Mouse (Mus musculus) hindbrain, embryonic 12.5 days (tissue): ENCODE measurements around the gene Etv6. TPM values are rescaled to one million over a fixed set of nuclear protein-coding genes. Genes with fewer than 3 reads are reported as not detected.

Source experiments
- ATAC-seq: fragments of 200-750 bp; cut with Nextera tagmentation; 2 replicates; pipeline ENCODE4 v1.8.0; 2017; ENCODE audit warnings: moderate TSS enrichment; ENCODE audit not compliant: low FRiP score
- H3K27ac ChIP-seq: fragments of 300-500 bp; sonication (generic); 2 replicates; pipeline ENCODE4 v1.5.1; 2016; ENCODE audit warnings: mild to moderate bottlenecking
- H3K27me3 ChIP-seq: fragments of 300-500 bp; sonication (generic); 2 replicates; pipeline ENCODE4 v1.6.1; 2016; ENCODE audit warnings: mild to moderate bottlenecking
- H3K36me3 ChIP-seq: fragments of 300-500 bp; sonication (generic); 2 replicates; pipeline ENCODE4 v1.6.1; 2016; ENCODE audit warnings: mild to moderate bottlenecking
- H3K4me1 ChIP-seq: fragments of 300-500 bp; sonication (generic); 2 replicates; pipeline ENCODE4 v1.6.1; 2016
- H3K4me2 ChIP-seq: fragments of 300-500 bp; sonication (generic); replicated peaks from 2 replicates; pipeline ENCODE4 v1.6.1; 2016; ENCODE audit warnings: mild to moderate bottlenecking
- H3K4me3 ChIP-seq: fragments of 300-500 bp; sonication (generic); 2 replicates; pipeline ENCODE4 v1.5.1; 2016; ENCODE audit warnings: mild to moderate bottlenecking
- H3K9ac ChIP-seq: fragments of 300-500 bp; sonication (generic); 2 replicates; pipeline ENCODE4 v1.6.1; 2016; ENCODE audit warnings: mild to moderate bottlenecking, moderate library complexity
- H3K9me3 ChIP-seq: fragments of 300-500 bp; sonication (generic); replicated peaks from 2 replicates; pipeline ENCODE4 v1.6.1; 2016; ENCODE audit warnings: mild to moderate bottlenecking
- WGBS: fragments of 180-500 bp; shearing (Covaris S2); methylation state at CpG from one replicate; pipeline ENCODE4 v1.1.7; 2016; 5-methylcytosine and 5-hydroxymethylcytosine counted together
- polyA plus RNA-seq: library from polyadenylated mRNA; unstranded; fragments of >200 nt; fragmentation: Nextera tagmentation; extraction: Ambion mirVana; gene quantifications from 2 replicates; pipeline ENCODE4 v1.2.1, GENCODE M21; 2016

The Etv6 gene
- polyA plus RNA-seq, 1 experiment from 2014 or later = 11.7 TPM

GRCm38 (mm10) chr6:134120712-134121111 is 85.2 kb downstream of the Etv6 start:
- Histone ChIP-seq H3K27ac (no peak overlapping the region), H3K4me1 (peaks cover 11% of the 10 kb centered on the region), H3K9me3 (no peaks in the 10 kb centered on the region), H3K4me3 (no peak overlapping the region), H3K27me3 (no peaks in the 10 kb centered on the region), H3K4me2 (no peak overlapping the region), H3K9ac (no peak overlapping the region), H3K36me3 (no peaks in the 10 kb centered on the region)
- 66% methylated on average over 12 of the region's 12 CpGs for WGBS
- ATAC-seq = no peak

GRCm38 (mm10) chr6:134122945-134123344 is 87.4 kb downstream of the Etv6 start:
- Histone ChIP-seq H3K36me3 (no peaks in the 10 kb centered on the region), H3K9ac (no peak overlapping the region), H3K27me3 (no peaks in the 10 kb centered on the region), H3K4me2 (no peak overlapping the region), H3K27ac (no peak overlapping the region), H3K4me3 (no peak overlapping the region), H3K9me3 (no peaks in the 10 kb centered on the region), H3K4me1 (peaks cover 18% of the 10 kb centered on the region)
- no peak for ATAC-seq
- 85% methylated on average over 5 of the region's 5 CpGs for WGBS

- Histone ChIP-seq H3K4me2 (no peak overlapping the region), H3K9ac (no peak overlapping the region), H3K9me3 (no peaks in the 10 kb centered on the region), H3K36me3 (no peaks in the 10 kb centered on the region), H3K4me1 (peaks cover 21% of the 10 kb centered on the region), H3K27me3 (no peaks in the 10 kb centered on the region), H3K27ac (no peak overlapping the region), H3K4me3 (no peak overlapping the region)
- 89% methylated on average over 7 of the region's 7 CpGs for WGBS
- ATAC-seq = no peak
Observed at GRCm38 (mm10) chr6:134123474-134123873, 88.0 kb downstream of the Etv6 start.

DNA sequence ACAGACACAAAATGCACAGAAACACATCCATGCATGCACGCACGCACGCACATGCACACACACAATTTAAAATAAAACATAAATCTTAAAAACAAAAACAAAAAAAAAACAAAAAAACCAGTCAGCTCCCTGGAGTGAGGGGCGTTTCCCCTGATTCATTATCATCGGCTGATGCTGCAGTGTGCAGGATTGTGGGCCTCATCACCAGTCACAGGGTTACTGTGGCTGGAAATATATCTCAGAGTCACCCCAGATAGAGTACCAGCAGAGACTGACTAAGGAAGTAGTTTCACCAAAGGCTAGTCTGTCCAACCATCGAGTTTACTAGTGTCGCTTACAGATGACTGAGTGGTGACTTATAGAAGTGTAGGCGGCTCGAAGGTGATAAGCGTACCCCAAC is 88.8 kb downstream of the Etv6 start:
- ATAC-seq = no peak

GRCm38 (mm10) chr6:134127996-134128395 is 92.5 kb downstream of the Etv6 start:
- Histone ChIP-seq H3K36me3 (peaks cover 6% of the 10 kb centered on the region; the same call in 1 of the 2 replicates), H3K4me1 (peaks cover 12% of the 10 kb centered on the region; the same call in 1 of the 2 replicates), H3K9ac (no peak overlapping the region), H3K27me3 (no peaks in the 10 kb centered on the region), H3K4me2 (no peak overlapping the region), H3K27ac (0 out of 2 replicates have a peak overlapping the region, but pooled peaks have one; percentile 17), H3K4me3 (no peak overlapping the region), H3K9me3 (no peaks in the 10 kb centered on the region)
- WGBS = 83% methylated on average over 6 of the region's 6 CpGs
- peak; percentile 55; the same call in 1 of the 2 replicates for ATAC-seq

More for the DNA sequence above, 88.8 kb downstream of the Etv6 start:
- 92% methylated on average over 10 of the region's 10 CpGs for WGBS
- H3K9ac ChIP-seq = no peak overlapping the region
- H3K27ac ChIP-seq = no peak overlapping the region
- no peak overlapping the region for H3K4me2 ChIP-seq
- H3K27me3 ChIP-seq = no peaks in the 10 kb centered on the region
- H3K4me1 ChIP-seq = peaks cover 13% of the 10 kb centered on the region; the same call in 1 of the 2 replicates
- H3K36me3 ChIP-seq = peaks cover 3% of the 10 kb centered on the region; the same call in 1 of the 2 replicates
- H3K9me3 ChIP-seq = no peaks in the 10 kb centered on the region
- no peak overlapping the region for H3K4me3 ChIP-seq

DNA sequence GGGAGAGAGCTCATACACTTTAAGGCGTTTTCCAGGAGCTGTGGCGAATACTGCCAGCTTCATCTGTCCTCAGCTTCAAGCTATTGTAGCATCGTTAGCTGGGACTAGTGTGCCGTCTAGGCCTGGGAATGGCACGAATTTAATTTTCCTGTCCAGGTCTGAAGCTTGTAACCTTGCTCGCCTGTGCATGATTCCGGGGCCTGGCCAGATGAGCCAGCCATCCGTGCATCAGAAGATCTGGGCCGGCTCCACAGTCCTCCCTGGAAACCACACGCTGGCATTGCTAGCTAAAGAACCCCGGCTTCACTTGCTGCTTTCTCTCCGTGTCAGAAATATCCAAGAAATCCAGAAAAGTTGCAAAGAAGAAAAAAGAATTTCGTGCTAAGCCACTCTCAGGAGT is 93.1 kb downstream of the Etv6 start:
- H3K9me3 ChIP-seq = no peaks in the 10 kb centered on the region
- no peak for ATAC-seq
- no peak overlapping the region for H3K27ac ChIP-seq
- WGBS = 89% methylated on average over 13 of the region's 13 CpGs
- peaks cover 6% of the 10 kb centered on the region; the same call in 1 of the 2 replicates for H3K36me3 ChIP-seq
- H3K9ac ChIP-seq = no peak overlapping the region
- no peak overlapping the region for H3K4me3 ChIP-seq
- H3K4me1 ChIP-seq = peaks cover 12% of the 10 kb centered on the region; the same call in 1 of the 2 replicates
- H3K4me2 ChIP-seq = no peak overlapping the region
- H3K27me3 ChIP-seq = no peaks in the 10 kb centered on the region

DNA sequence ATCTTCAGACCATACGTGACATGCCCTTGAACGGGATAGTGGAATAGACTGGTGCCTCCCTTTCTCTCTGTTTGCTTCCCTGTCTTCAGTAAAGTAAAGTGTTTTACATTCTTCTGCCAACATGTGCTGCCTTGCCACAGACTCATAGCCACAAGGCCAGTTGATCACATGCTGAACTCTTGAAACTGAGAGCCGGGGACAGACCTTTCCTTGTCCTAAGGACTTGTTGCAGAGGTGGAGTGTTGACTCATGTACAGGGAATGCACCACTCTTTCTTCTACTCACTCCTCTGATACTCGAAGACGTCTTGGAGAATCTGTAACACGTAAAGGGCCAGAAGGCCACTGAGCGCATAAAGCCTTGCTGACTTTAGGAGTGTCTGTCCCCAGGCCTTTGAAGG is 94.3 kb downstream of the Etv6 start:
- Histone ChIP-seq H3K27me3 (no peaks in the 10 kb centered on the region), H3K27ac (no peak overlapping the region), H3K9ac (no peak overlapping the region), H3K4me2 (no peak overlapping the region), H3K4me1 (peaks cover 12% of the 10 kb centered on the region; the same call in 1 of the 2 replicates), H3K36me3 (peaks cover 6% of the 10 kb centered on the region; the same call in 1 of the 2 replicates), H3K4me3 (no peak overlapping the region), H3K9me3 (no peaks in the 10 kb centered on the region)
- no peak for ATAC-seq
- 96% methylated on average over 7 of the region's 7 CpGs for WGBS

GRCm38 (mm10) chr6:134130816-134131215 is 95.3 kb downstream of the Etv6 start:
- WGBS = 93% methylated on average over 5 of the region's 5 CpGs
- Histone ChIP-seq H3K4me3 (no peak overlapping the region), H3K27ac (no peak overlapping the region), H3K27me3 (no peaks in the 10 kb centered on the region), H3K4me2 (no peak overlapping the region), H3K4me1 (peaks cover 12% of the 10 kb centered on the region; the same call in 1 of the 2 replicates), H3K9me3 (no peaks in the 10 kb centered on the region), H3K36me3 (peaks cover 6% of the 10 kb centered on the region; the same call in 1 of the 2 replicates), H3K9ac (no peak overlapping the region)
- ATAC-seq = no peak

DNA sequence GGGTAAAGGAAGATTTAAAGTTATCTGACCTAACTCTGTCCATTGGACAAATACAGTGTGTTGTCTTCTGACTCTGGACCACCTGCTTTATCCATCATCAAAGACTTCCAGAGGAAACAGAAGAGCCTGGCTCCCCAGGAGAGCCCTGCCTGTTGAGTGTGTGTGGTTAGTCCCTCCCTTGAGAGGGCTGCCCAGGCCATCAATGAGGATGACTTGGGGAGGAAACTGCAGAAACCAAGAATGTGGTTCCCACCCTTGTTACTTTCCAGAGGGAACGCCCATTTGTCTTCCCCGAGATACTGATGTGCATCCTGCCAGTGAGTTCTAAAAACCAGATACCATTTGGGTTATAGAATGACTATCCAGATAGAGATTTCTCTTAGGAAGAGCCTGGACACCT is 96.1 kb downstream of the Etv6 start:
- Histone ChIP-seq H3K27ac (no peak overlapping the region), H3K4me1 (peaks cover 12% of the 10 kb centered on the region; the same call in 1 of the 2 replicates), H3K9ac (no peak overlapping the region), H3K9me3 (no peaks in the 10 kb centered on the region), H3K4me3 (no peak overlapping the region), H3K27me3 (no peaks in the 10 kb centered on the region), H3K36me3 (peaks cover 6% of the 10 kb centered on the region; the same call in 1 of the 2 replicates), H3K4me2 (no peak overlapping the region)
- ATAC-seq = no peak
- 92% methylated on average over 2 of the region's 2 CpGs for WGBS

DNA sequence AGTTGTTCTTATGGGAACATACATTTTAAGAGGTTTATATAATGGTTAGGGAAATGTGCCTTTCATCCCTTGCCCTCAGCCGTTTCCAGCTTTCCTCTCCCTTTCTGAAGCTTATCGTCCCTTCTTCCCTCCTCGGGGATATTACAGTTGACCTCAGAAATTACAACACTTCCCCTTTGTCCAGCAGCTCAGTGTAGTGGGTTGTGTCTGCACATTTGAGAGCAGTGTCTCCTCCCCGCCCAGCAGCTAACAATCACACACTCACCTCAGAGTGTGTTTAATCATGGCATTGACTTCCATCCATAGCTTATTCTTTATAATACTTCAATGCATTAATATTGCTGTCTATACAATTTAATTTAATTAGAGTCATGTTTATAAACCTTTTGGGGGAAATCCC is 98.3 kb downstream of the Etv6 start:
- H3K9ac ChIP-seq = no peak overlapping the region
- H3K36me3 ChIP-seq = peaks cover 6% of the 10 kb centered on the region; the same call in 1 of the 2 replicates
- H3K4me3 ChIP-seq = no peak overlapping the region
- no peaks in the 10 kb centered on the region for H3K4me1 ChIP-seq
- no peaks in the 10 kb centered on the region for H3K9me3 ChIP-seq
- ATAC-seq = no peak
- H3K27ac ChIP-seq = no peak overlapping the region
- no peaks in the 10 kb centered on the region for H3K27me3 ChIP-seq
- 78% methylated on average over 4 of the region's 4 CpGs for WGBS
- H3K4me2 ChIP-seq = no peak overlapping the region

GRCm38 (mm10) chr6:134134821-134135323 is 99.4 kb downstream of the Etv6 start:
- H3K4me1 ChIP-seq = no peaks in the 10 kb centered on the region
- no peaks in the 10 kb centered on the region for H3K27me3 ChIP-seq
- H3K27ac ChIP-seq = no peak overlapping the region
- no peaks in the 10 kb centered on the region for H3K9me3 ChIP-seq
- 86% methylated on average over 9 of the region's 9 CpGs for WGBS
- no peak for ATAC-seq
- no peak overlapping the region for H3K9ac ChIP-seq
- H3K4me2 ChIP-seq = no peak overlapping the region
- H3K4me3 ChIP-seq = no peak overlapping the region
- no peaks in the 10 kb centered on the region for H3K36me3 ChIP-seq

DNA sequence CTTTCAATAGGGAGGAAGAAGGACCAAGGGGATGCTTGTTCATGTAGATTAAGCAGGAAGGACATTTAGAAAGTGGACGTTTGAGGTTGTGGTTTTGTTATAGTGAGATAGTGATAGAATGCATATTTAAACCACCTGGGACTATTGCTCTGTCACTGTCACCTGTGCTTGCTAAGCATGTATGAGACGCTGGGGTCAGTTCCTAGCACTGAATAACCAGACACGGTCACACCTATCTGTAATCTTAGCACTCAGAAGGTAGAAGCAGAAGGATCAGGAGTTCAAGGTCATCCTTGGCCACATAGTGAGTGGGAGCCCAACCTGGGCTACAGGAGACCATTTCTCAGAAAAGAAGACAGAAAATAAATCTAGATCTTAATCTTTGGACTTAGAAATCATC is 100.8 kb downstream of the Etv6 start:
- no peaks in the 10 kb centered on the region for H3K36me3 ChIP-seq

DNA sequence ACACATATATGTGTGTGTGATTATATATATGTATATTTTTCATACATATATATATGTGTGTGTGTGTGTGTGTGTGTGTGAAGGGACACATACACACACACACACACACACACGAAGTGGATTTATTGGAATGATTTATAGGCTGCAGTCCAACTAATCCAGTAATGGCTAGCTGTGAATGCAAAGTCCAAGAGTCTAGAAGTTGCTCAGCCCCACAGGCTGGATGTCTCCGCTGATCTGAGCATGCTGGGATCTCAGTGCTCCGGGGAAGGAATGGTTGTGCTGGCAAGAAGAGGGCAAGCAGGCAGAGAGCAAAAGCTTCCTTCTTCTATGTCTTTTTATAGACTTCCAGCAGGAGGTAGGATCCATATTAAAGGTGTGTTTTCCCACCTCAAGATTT is 103.9 kb downstream of the Etv6 start:
- no peak overlapping the region for H3K27ac ChIP-seq
- 93% methylated on average over 3 of the region's 3 CpGs for WGBS
- H3K4me1 ChIP-seq = peaks cover 10% of the 10 kb centered on the region; the same call in 1 of the 2 replicates
- H3K36me3 ChIP-seq = no peaks in the 10 kb centered on the region
- no peak overlapping the region for H3K4me3 ChIP-seq
- no peaks in the 10 kb centered on the region for H3K9me3 ChIP-seq
- no peak overlapping the region for H3K4me2 ChIP-seq
- no peak overlapping the region for H3K9ac ChIP-seq
- no peak for ATAC-seq
- H3K27me3 ChIP-seq = no peaks in the 10 kb centered on the region

More for the DNA sequence above, 100.8 kb downstream of the Etv6 start:
- no peaks in the 10 kb centered on the region for H3K27me3 ChIP-seq
- WGBS = 87% methylated on average over 3 of the region's 3 CpGs
- no peak for ATAC-seq
- no peak overlapping the region for H3K4me3 ChIP-seq
- peaks cover 6% of the 10 kb centered on the region; the same call in 1 of the 2 replicates for H3K4me1 ChIP-seq
- H3K27ac ChIP-seq = no peak overlapping the region
- H3K9ac ChIP-seq = no peak overlapping the region
- H3K9me3 ChIP-seq = no peaks in the 10 kb centered on the region
- H3K4me2 ChIP-seq = no peak overlapping the region
